Mouse (Mus musculus) hindbrain, embryonic 14.5 days (tissue): ENCODE results near the gene Pld3. TPM values are rescaled to one million over a fixed set of nuclear protein-coding genes. Genes with fewer than 3 reads are reported as not detected.

Experiments
- ATAC-seq: fragments of 200-750 bp; cut with Nextera tagmentation; 2 replicates; pipeline ENCODE4 v1.8.0; 2017; ENCODE audit warnings: moderate number of reproducible peaks, mild to moderate bottlenecking, moderate TSS enrichment, moderate library complexity; ENCODE audit not compliant: low FRiP score
- DNase-seq: peaks from one replicate; pipeline ENCODE4 v3.0.0-alpha.2; 2015; ENCODE audit warnings: low spot score
- H3K27ac ChIP-seq: fragments of 300-500 bp; sonication (generic); 2 replicates; pipeline ENCODE4 v1.5.1; 2014; ENCODE audit warnings: mild to moderate bottlenecking, moderate library complexity
- H3K27me3 ChIP-seq: fragments of 300-500 bp; sonication (generic); 2 replicates; pipeline ENCODE4 v1.6.1; 2014; ENCODE audit warnings: mild to moderate bottlenecking, low read length, mixed read lengths; ENCODE audit not compliant: control insufficient read depth, insufficient read depth
- H3K36me3 ChIP-seq: fragments of 300-500 bp; sonication (generic); replicated peaks from 2 replicates; pipeline ENCODE4 v1.6.1; 2014; ENCODE audit not compliant: control insufficient read depth, insufficient read depth
- H3K4me1 ChIP-seq: fragments of 300-500 bp; sonication (generic); replicated peaks from 2 replicates; pipeline ENCODE4 v1.6.1; 2014; ENCODE audit warnings: antibody characterized with exemption, low read length, mixed read lengths; ENCODE audit not compliant: control insufficient read depth, insufficient read depth
- H3K4me2 ChIP-seq: fragments of 300-500 bp; sonication (generic); replicated peaks from 2 replicates; pipeline ENCODE4 v1.6.1; 2014; ENCODE audit warnings: mild to moderate bottlenecking, moderate library complexity
- H3K4me3 ChIP-seq: fragments of 300-500 bp; sonication (generic); replicated peaks from 2 replicates; pipeline ENCODE4 v1.5.1; 2014; ENCODE audit warnings: mild to moderate bottlenecking, low read length
- H3K9ac ChIP-seq: fragments of 300-500 bp; sonication (generic); 2 replicates; pipeline ENCODE4 v1.6.1; 2014
- H3K9me3 ChIP-seq: fragments of 300-500 bp; sonication (generic); 2 replicates; pipeline ENCODE4 v1.6.1; 2016; ENCODE audit warnings: low read length; ENCODE audit not compliant: control insufficient read depth
- WGBS: fragments of 180-500 bp; shearing (Covaris S2); extraction: QIAGEN DNeasy Blood & Tissue Kit; methylation state at CpG from one replicate; pipeline ENCODE4 v1.1.7; 2014; 5-methylcytosine and 5-hydroxymethylcytosine counted together
- polyA plus RNA-seq: library from polyadenylated mRNA; unstranded; fragments of >200 nt; fragmentation: Nextera tagmentation; extraction: Ambion mirVana; gene quantifications from 2 replicates; pipeline ENCODE4 v1.2.1, GENCODE M21; 2014

Pld3 gene
- 156 and 193 TPM in 2 replicates for polyA plus RNA-seq

DNA sequence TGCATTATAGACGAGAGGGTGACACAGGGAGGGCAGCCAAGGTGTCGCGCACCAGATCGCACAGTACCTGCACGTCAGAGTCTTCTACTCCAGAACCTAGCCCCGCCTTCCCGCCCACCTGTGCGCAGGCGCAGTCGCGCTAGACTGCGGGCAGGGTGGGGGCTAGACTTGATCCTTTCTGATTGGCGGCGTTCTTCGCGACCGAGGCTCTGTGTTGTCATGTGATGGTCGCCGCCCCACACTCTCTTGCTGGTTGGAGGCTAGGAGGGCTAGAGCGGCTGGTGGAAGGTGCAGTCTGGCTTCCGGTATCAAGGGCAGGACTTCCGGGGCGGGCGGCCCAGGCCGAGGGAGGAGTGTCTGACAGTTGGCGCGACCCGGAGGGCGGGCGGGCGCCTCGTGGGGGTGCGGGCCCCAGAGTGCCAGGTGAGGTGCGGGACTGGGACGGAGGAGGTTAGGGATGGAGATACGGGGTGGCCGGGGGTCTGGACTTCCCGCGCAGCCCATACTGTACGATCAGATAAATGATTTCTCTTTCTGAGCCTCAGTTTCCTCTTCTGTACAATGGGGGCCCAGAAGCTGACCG is at the start of gene Pld3, which contains the start of gene 2310022A10Rik:
Gene Pld3, minus strand, starts transcription at position 288 of the 583 bp plus-strand sequence.
Gene 2310022A10Rik, plus strand, starts transcription at position 303 of the 583 bp plus-strand sequence.
- Histone ChIP-seq H3K36me3 (peaks cover 8% of the 10 kb centered on the region), H3K27ac (no peak within 1 kb of the TSS; the same call in 1 of the 2 replicates), H3K4me1 (peaks cover 17% of the 10 kb centered on the region), H3K4me2 (peak within 1 kb of the TSS; percentile 81), H3K4me3 (peak within 1 kb of the TSS; percentile 76), H3K9ac (peak within 1 kb of the TSS; percentile 68), H3K27me3 (no peaks in the 10 kb centered on the region), H3K9me3 (no peaks in the 10 kb centered on the region)
- ATAC-seq (peak; percentile 100), DNase-seq (peak; percentile 94)
- under 1% methylated on average over 40 of the region's 41 CpGs for WGBS

DNA sequence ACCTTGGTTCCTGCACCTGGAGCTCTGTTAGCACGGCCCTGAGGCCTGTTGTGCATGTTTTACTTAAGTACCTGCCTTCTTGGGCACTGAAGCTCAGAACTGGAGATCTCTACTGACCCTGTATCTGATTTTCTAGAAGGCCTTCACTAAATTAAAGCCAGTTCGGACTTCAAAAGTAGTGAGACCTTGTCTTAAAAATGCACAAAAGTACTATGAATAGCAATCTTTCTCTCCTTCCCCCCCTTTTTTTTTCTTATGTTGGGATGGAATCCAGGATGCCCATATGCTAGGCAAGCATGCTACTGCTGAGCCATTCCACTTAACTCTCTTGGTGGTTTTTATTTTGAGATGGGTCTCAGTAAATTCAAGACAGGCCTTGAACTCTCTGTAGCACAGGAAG is 49.1 kb upstream of the Pld3 start:
- Histone ChIP-seq H3K9ac (no peak overlapping the region), H3K36me3 (no peaks in the 10 kb centered on the region), H3K27ac (no peak overlapping the region; the same call in 1 of the 2 replicates), H3K27me3 (no peaks in the 10 kb centered on the region), H3K4me2 (no peak overlapping the region), H3K4me3 (no peak overlapping the region), H3K9me3 (no peaks in the 10 kb centered on the region), H3K4me1 (peaks cover 31% of the 10 kb centered on the region; the same call in 1 of the 2 replicates)
- ATAC-seq (no peak), DNase-seq (no peak)
- WGBS = 93% methylated on average over 2 of the region's 2 CpGs

DNA sequence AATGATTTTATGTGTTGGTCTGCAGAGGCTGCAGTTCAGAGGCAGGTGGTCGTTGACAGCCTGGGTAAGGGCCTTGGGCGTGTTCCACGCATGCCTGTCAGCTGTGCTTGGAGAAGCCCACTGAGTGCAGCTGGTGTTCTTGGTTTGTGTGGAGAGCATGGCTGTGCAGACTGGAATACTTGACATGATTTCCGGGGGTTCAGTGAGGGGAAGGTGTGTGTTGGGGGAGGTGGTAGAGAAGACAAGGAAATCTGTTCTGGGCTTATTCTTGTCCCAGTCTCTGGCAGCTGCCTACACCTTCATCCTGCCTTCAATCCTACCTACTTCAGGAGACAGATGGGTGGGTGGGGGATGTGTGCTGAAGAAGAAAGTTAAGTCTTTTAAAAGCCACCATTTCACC is 48.6 kb upstream of the Pld3 start:
- ATAC-seq = no peak
- Histone ChIP-seq H3K9me3 (no peaks in the 10 kb centered on the region), H3K4me2 (no peak overlapping the region), H3K9ac (no peak overlapping the region), H3K4me3 (no peak overlapping the region), H3K36me3 (no peaks in the 10 kb centered on the region), H3K4me1 (peaks cover 33% of the 10 kb centered on the region), H3K27me3 (no peaks in the 10 kb centered on the region), H3K27ac (peak overlapping the region; percentile 43; the same call in 1 of the 2 replicates)
- WGBS = 73% methylated on average over 4 of the region's 4 CpGs
- no peak for DNase-seq

DNA sequence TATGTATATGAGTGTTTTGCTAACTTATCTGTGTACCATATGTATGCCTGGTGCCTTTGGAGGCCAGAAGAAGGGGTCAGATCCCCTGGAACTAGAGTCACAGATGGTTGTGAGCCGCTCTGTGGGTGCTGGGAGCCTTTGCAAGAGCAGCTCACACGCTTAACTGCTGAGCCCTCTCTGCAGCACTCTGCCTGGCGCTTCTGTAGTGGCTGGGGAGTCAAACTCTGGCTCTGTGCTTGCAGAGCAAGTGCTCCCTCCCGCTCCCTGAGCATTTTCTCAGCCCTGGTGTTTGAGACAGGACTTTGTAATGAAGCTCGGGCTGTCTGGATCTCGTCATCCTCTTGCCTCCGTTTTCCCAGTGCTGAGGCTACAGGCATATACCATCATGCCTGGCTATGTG is 45.0 kb upstream of the Pld3 start:
- Histone ChIP-seq H3K4me1 (peaks cover 27% of the 10 kb centered on the region), H3K27me3 (no peaks in the 10 kb centered on the region), H3K4me2 (no peak overlapping the region), H3K9me3 (no peaks in the 10 kb centered on the region), H3K36me3 (no peaks in the 10 kb centered on the region), H3K4me3 (no peak overlapping the region), H3K9ac (no peak overlapping the region), H3K27ac (no peak overlapping the region)
- DNase-seq = no peak
- 83% methylated on average over 7 of the region's 7 CpGs for WGBS
- no peak for ATAC-seq

DNA sequence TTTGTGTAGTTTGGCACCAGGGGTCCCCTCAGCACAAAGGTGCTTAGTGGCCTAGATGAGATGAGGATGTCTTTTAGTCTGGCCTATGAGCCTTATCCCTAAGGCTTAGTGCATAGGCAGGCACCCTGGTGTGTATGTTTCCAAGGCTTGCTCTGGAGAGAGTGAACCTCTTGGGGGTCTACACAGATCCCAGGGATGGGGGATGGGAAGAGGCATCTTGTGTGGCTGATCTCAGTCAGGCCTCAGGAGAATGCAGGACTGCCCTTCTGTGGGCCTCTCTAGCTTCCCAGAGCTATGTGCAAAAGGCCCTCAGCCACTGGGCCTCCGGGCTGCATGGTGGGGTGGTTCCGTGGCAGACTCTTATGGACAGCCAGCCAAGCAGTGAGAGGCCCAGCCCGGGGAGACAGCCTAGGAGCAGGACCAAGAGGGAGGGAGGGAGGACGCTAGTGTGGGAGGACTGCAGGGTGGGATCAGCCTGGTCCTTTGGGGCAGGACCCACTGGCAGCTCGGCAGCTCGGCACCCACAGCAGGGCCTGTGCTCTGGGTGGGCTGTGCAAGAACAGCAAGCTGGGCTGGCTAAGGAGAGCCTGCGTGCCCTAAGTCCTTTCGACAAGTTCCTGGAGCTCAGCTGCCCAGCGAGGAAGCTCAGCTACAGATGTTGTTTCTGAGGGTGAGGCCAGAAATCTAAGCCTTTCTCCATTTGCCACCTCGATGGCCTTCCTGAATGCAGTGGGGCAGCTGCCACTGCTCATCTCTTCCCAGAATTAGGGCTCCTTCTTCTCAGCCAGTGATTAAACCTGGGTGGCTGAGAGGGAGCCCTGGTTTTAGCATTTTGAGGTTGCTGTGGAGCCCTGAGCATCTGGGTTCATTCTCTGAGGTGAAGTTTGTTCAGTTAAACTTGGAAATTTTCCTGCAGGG is 43.8 kb upstream of the Pld3 start:
- Histone ChIP-seq H3K27me3 (no peaks in the 10 kb centered on the region), H3K9ac (no peak overlapping the region), H3K9me3 (no peaks in the 10 kb centered on the region), H3K4me3 (no peak overlapping the region), H3K4me2 (no peak overlapping the region), H3K27ac (peak overlapping the region; percentile 36; the same call in 1 of the 2 replicates), H3K36me3 (no peaks in the 10 kb centered on the region), H3K4me1 (peaks cover 35% of the 10 kb centered on the region)
- DNase-seq (no peak), ATAC-seq (no peak)
- 65% methylated on average over 9 of the region's 10 CpGs for WGBS

DNA sequence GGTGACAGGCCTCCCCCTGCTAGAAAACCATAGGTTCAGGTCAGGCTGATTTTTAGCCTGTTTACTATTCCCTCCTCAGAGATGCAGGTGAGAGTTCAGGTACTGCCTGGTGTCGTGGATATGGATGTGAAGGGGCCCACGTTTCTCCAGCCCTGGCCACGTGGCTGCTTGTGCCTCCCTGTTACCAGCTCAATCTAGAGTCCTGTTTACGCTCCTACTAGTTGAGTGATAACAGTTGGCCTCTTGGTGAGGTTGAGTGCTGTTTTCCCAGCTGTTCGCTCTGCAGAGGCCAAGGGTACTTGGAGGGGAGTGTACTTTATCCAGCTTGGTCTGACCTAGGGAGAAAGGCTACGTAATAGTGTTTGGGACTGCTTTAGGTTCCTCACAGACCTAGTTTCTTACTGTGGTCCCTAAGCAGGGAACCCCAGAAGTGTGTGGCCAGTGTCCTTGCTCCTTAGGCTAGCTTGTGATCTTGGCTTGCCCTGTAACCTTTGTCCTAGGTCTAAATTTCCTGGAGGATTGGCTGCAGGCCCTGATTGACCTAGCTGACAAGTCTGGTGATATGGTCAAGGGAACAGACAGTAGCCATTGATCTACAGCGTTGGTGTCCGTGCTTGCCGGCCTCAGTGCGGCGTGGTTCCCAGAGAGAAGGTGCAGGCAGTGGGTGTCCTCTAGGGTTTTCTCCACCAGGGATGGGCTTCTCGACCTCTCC is 40.1 kb upstream of the Pld3 start:
- 72% methylated on average over 12 of the region's 12 CpGs for WGBS
- Histone ChIP-seq H3K27me3 (no peaks in the 10 kb centered on the region), H3K4me1 (peaks cover 31% of the 10 kb centered on the region), H3K9me3 (no peaks in the 10 kb centered on the region), H3K4me2 (peak overlapping the region; percentile 82), H3K27ac (peak overlapping the region; percentile 27), H3K9ac (peak overlapping the region; percentile 94), H3K4me3 (peak overlapping the region; percentile 78), H3K36me3 (no peaks in the 10 kb centered on the region)
- DNase-seq (no peak), ATAC-seq (no peak)

DNA sequence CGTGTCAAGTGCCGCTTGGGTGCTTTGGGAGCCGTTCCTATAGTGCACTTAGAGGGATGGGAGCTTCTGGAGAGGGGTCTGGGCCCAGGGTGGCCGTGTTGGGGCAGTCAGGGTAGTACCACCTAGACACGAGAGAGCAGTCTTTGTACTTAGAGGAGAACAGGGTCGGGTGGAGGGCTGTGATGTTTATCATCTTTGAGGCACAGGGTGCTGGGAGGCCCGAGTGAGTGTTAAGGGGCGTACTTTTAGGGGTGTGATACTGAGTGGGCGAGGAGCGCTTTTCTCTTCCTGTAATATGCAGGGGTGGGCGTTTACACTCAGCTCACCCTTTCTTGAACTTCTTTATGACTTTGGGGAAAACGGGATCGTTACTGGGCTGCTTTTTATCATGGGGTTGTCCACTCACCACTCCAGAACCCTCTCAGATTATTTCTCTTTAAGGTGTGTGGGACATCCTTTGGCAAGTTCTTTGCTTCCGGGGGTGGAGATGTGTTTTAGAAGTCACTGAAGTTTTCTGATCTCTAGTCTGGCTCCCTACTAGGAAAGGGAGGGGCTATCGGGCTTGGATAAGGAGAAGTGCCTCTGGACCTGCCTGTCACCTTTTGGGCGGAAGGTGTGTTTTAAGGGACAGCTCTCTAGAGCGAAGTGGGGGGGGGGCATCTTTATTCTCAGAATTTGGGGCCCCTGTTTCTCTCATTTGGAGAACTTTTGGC is 39.4 kb upstream of the Pld3 start:
- ATAC-seq (peak; percentile 66; the same call in 1 of the 2 replicates), DNase-seq (no peak)
- no peaks in the 10 kb centered on the region for H3K9me3 ChIP-seq
- H3K4me1 ChIP-seq = peaks cover 30% of the 10 kb centered on the region
- no peaks in the 10 kb centered on the region for H3K27me3 ChIP-seq
- peak overlapping the region; percentile 78 for H3K4me3 ChIP-seq
- H3K36me3 ChIP-seq = no peaks in the 10 kb centered on the region
- H3K4me2 ChIP-seq = peak overlapping the region; percentile 82
- H3K27ac ChIP-seq = peak overlapping the region; percentile 99
- 4% methylated on average over 17 of the region's 17 CpGs for WGBS
- peak overlapping the region; percentile 94 for H3K9ac ChIP-seq

DNA sequence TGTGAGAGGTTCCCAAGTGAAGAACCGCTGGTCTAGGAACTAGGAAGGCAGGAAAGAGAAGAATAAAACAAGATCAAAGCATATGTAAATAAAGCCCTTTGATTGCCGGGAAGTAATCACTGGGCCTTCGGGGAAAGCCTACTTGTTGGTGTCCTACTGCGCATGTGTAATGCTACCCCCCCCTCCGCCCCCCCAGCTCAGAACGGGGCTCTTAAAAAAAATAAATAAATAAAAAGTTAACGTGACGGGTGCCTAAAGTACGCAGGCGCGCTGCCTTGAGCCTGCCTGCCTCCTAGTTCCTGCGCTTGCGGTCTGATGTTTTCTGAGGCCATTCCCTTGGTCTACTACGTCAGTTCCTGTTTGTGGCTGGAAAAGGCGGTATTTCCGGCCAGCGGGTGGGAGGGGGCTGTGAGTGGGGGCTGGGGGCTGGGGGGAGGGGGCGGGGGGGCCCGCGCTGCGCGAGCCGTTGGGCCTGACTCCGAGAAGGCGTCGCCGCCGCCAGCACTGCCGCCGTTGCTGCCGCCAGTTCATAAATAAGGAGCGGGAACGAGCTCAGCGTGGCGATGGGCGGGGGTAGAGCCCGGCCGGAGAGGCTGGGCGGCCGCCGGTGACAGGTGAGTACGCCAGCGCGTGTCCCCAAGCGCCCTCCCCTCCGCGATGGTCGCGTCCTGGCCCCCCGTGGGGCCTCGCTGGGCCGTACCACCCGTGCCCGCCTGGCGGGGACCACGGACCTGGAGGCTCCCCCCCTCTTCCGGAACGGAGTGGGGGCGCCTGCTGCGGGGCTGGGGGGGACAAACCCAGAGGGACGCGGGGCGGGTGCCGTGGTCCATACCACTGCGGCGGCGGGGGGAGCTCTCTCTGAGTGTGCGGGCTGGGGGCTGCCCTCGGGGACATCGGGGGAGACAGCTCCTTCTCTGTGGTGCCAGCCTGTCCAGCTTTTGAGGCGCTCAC is 38.5 kb upstream of the Pld3 start, which contains the start of gene Akt2:
Gene Akt2, plus strand, starts transcription at position 287 of the 951 bp plus-strand sequence.
- Histone ChIP-seq H3K27me3 (no peaks in the 10 kb centered on the region), H3K9ac (peak within 1 kb of the TSS; percentile 94), H3K9me3 (no peaks in the 10 kb centered on the region), H3K36me3 (no peaks in the 10 kb centered on the region), H3K4me3 (peak within 1 kb of the TSS; percentile 78), H3K4me2 (peak within 1 kb of the TSS; percentile 82), H3K27ac (peak within 1 kb of the TSS; percentile 99), H3K4me1 (peaks cover 22% of the 10 kb centered on the region)
- whole genome bisulfite sequencing = under 1% methylated on average over 56 of the region's 71 CpGs
- ATAC-seq (peak; percentile 95), DNase-seq (peak; percentile 94)
